Mouse (Mus musculus): ENCODE measurements around the gene Gm11032. TPM values are rescaled to one million over a fixed set of nuclear protein-coding genes. Genes with fewer than 3 reads are reported as not detected.

The Gm11032 gene
- total and polyA plus RNA-seq, 3 experiments: not detected

GRCm38 (mm10) chr11:4633420-4633819 lies 13.6 kb downstream of the Gm11032 start:
- TF ChIP-seq CHD2 (IDR thresholded peaks at IDR 0.05; ENCODE audit: low read length) (no peak), RCOR1 (IDR thresholded peaks at IDR 0.05; ENCODE audit: low read depth, low read length) (no peak), POLR2AphosphoS2 (IDR thresholded peaks at IDR 0.05; ENCODE audit: low read length) (no peak), BHLHE40 (IDR thresholded peaks at IDR 0.05; ENCODE audit: borderline replicate concordance, low read depth, low read length) (no peak), KAT2A (conservative IDR thresholded peaks at IDR 0.05; ENCODE audit: low read depth, low read length) (no peak)

GRCm38 (mm10) chr11:4634395-4634794 lies 14.5 kb downstream of the Gm11032 start:
- no peak overlapping the region for H3K27ac ChIP-seq (ENCODE audit: control insufficient read depth, low read depth, low read length)
- DNase-seq (ENCODE audit: low read depth, low spot score): peak; percentile 28
- H3K9ac ChIP-seq (ENCODE audit: control insufficient read depth, low read depth, low read length, poor library complexity, severe bottlenecking): no peak overlapping the region
- H3K79me2 ChIP-seq (ENCODE audit: control insufficient read depth, insufficient read depth, low read length, poor library complexity): peaks cover 15% of the 10 kb centered on the region
- peaks cover 0 to 14% of the 10 kb centered on the region in 2 experiments; a peak in 2 of 4 replicates for H3K36me3 ChIP-seq (ENCODE audit: control insufficient read depth in 1 of 2, insufficient read depth in 2 of 2, low read length in 2 of 2)
- H3K4me1 ChIP-seq (ENCODE audit: control insufficient read depth in 1 of 2, insufficient read depth in 2 of 2, low read length in 2 of 2): peaks cover 10 to 22% of the 10 kb centered on the region in 2 experiments
- peaks cover 20 to 23% of the 10 kb centered on the region in 2 experiments for H3K27me3 ChIP-seq (ENCODE audit: control insufficient read depth in 1 of 2, insufficient read depth in 2 of 2, low read length in 2 of 2)
- H3K4me3 ChIP-seq (ENCODE audit: control insufficient read depth in 1 of 2, insufficient read depth in 1 of 2, low read depth in 2 of 2, low read length in 2 of 2): no peak overlapping the region
- no peak for TF ChIP-seq TBP (IDR thresholded peaks at IDR 0.05; ENCODE audit: low read depth, low read length)
- TF ChIP-seq E2F4 (IDR thresholded peaks at IDR 0.05; ENCODE audit: borderline replicate concordance, low read depth, low read length): no peak
- TF ChIP-seq GATA1 (IDR thresholded peaks at IDR 0.05; ENCODE audit: low read depth, low read length): peak; percentile 59
- TF ChIP-seq RCOR1 (IDR thresholded peaks at IDR 0.05; ENCODE audit: low read depth, low read length): 0 out of 2 replicates have a peak, but pooled peaks have one; percentile 34
- 0 out of 2 replicates have a peak, but pooled peaks have one; percentile 44 for TF ChIP-seq TCF12 (IDR thresholded peaks at IDR 0.05; ENCODE audit: low read depth, low read length)
- TF ChIP-seq EP300 (IDR thresholded peaks at IDR 0.05; ENCODE audit: low read depth in 1 of 2, low read length in 2 of 2): peak; percentile 33 to 52
- TF ChIP-seq MXI1 (IDR thresholded peaks at IDR 0.05; ENCODE audit: low read depth, low read length): 0 out of 2 replicates have a peak, but pooled peaks have one; percentile 20
- no peak for TF ChIP-seq USF1 (IDR thresholded peaks at IDR 0.05; ENCODE audit: low read depth, low read length)
- TF ChIP-seq POLR2AphosphoS2 (IDR thresholded peaks at IDR 0.05; ENCODE audit: low read length): no peak
- TF ChIP-seq KAT2A (conservative IDR thresholded peaks at IDR 0.05; ENCODE audit: low read depth, low read length): no peak
- no peak for TF ChIP-seq CHD2 (IDR thresholded peaks at IDR 0.05; ENCODE audit: low read length)
- H3K9me3 ChIP-seq (replicated peaks; ENCODE audit: insufficient read depth, low read length): no peaks in the 10 kb centered on the region

More at GRCm38 (mm10) chr11:4633420-4633819, 13.6 kb downstream of the Gm11032 start:
- peaks cover 23 to 30% of the 10 kb centered on the region in 2 experiments for H3K27me3 ChIP-seq (ENCODE audit: control insufficient read depth in 1 of 2, insufficient read depth in 2 of 2, low read length in 2 of 2)
- H3K4me1 ChIP-seq (ENCODE audit: control insufficient read depth in 1 of 2, insufficient read depth in 2 of 2, low read length in 2 of 2): peaks cover 6 to 16% of the 10 kb centered on the region in 2 experiments
- H3K36me3 ChIP-seq (ENCODE audit: control insufficient read depth in 1 of 2, insufficient read depth in 2 of 2, low read length in 2 of 2): peaks cover 0 to 5% of the 10 kb centered on the region in 2 experiments; a peak in 1 of 4 replicates
- H3K9ac ChIP-seq (ENCODE audit: control insufficient read depth, low read depth, low read length, poor library complexity, severe bottlenecking): no peak overlapping the region
- peaks cover 6% of the 10 kb centered on the region for H3K79me2 ChIP-seq (ENCODE audit: control insufficient read depth, insufficient read depth, low read length, poor library complexity)
- no peak for DNase-seq (ENCODE audit: low read depth, low spot score)
- H3K4me3 ChIP-seq (ENCODE audit: control insufficient read depth in 1 of 2, insufficient read depth in 1 of 2, low read depth in 2 of 2, low read length in 2 of 2): no peak overlapping the region
- no peaks in the 10 kb centered on the region for H3K9me3 ChIP-seq (replicated peaks; ENCODE audit: insufficient read depth, low read length)
- H3K27ac ChIP-seq (ENCODE audit: control insufficient read depth, low read depth, low read length): no peak overlapping the region

- Histone ChIP-seq H3K36me3 (ENCODE audit: control insufficient read depth in 1 of 2, insufficient read depth in 2 of 2, low read length in 2 of 2) (peaks cover 2 to 15% of the 10 kb centered on the region in 2 experiments), H3K79me2 (ENCODE audit: control insufficient read depth, insufficient read depth, low read length, poor library complexity) (peaks cover 26% of the 10 kb centered on the region), H3K27ac (ENCODE audit: control insufficient read depth, low read depth, low read length) (peak overlapping the region; percentile 32), H3K9me3 (replicated peaks; ENCODE audit: insufficient read depth, low read length) (no peaks in the 10 kb centered on the region), H3K4me1 (ENCODE audit: control insufficient read depth in 1 of 2, insufficient read depth in 2 of 2, low read length in 2 of 2) (peaks cover 10 to 22% of the 10 kb centered on the region in 2 experiments), H3K4me3 (ENCODE audit: control insufficient read depth in 1 of 2, insufficient read depth in 1 of 2, low read depth in 2 of 2, low read length in 2 of 2) (peak overlapping the region; percentile 77 to 93), H3K27me3 (ENCODE audit: control insufficient read depth in 1 of 2, insufficient read depth in 2 of 2, low read length in 2 of 2) (peaks cover 1 to 2% of the 10 kb centered on the region in 2 experiments), H3K9ac (ENCODE audit: control insufficient read depth, low read depth, low read length, poor library complexity, severe bottlenecking) (peak overlapping the region; percentile 62)
- TF ChIP-seq GABPA (IDR thresholded peaks at IDR 0.05; ENCODE audit: low read depth, low read length) (no peak), NRF1 (IDR thresholded peaks at IDR 0.05; ENCODE audit: insufficient read depth, low read depth, low read length, poor library complexity, severe bottlenecking) (no peak), ZMIZ1 (IDR thresholded peaks at IDR 0.05; ENCODE audit: low read depth, low read length) (no peak), POLR2AphosphoS2 (IDR thresholded peaks at IDR 0.05; ENCODE audit: low read length) (no peak), GATA1 (IDR thresholded peaks at IDR 0.05; ENCODE audit: low read depth, low read length) (0 out of 2 replicates have a peak, but pooled peaks have one; percentile 18), MAX (IDR thresholded peaks at IDR 0.05; ENCODE audit: low read length) (no peak), MAZ (IDR thresholded peaks at IDR 0.05; ENCODE audit: low read depth, low read length) (no peak)
- DNase-seq (ENCODE audit: low read depth, low spot score): no peak
Measured at GRCm38 (mm10) chr11:4636782-4637342, 17.0 kb downstream of the Gm11032 start.
